Mouse (Mus musculus) MEL-GATA-1-ER (cell line): ENCODE measurements around the gene Tcte1.

Experiments
- DNase-seq: peaks from one replicate; pipeline ENCODE4 v3.0.0-alpha.2; 2012; ENCODE audit warnings: low read depth; ENCODE audit errors: extremely low read depth

Gene Tcte1

GRCm38 (mm10) chr17:45511757-45512156, 11.5 kb upstream of the Tcte1 start:
- no peak for DNase-seq

- DNase-seq: peak; percentile 70
Measured at GRCm38 (mm10) chr17:45515204-45515726, 8.0 kb upstream of the Tcte1 start.

- no peak for DNase-seq
Measured at GRCm38 (mm10) chr17:45515806-45516205, 7.4 kb upstream of the Tcte1 start.

GRCm38 (mm10) chr17:45516488-45516887, 6.7 kb upstream of the Tcte1 start:
- peak; percentile 74 for DNase-seq

GRCm38 (mm10) chr17:45517135-45517534, 6.1 kb upstream of the Tcte1 start:
- no peak for DNase-seq

GRCm38 (mm10) chr17:45517549-45518215, 5.6 kb upstream of the Tcte1 start:
- peak; percentile 77 for DNase-seq

GRCm38 (mm10) chr17:45518766-45519475, 4.3 kb upstream of the Tcte1 start:
- DNase-seq: no peak

- DNase-seq: no peak
Measured at GRCm38 (mm10) chr17:45520136-45520535, 3.1 kb upstream of the Tcte1 start.

GRCm38 (mm10) chr17:45524961-45525360, 1.7 kb downstream of the Tcte1 start:
- DNase-seq: no peak

- DNase-seq: no peak
Measured at GRCm38 (mm10) chr17:45526571-45526970, 3.3 kb downstream of the Tcte1 start.

- no peak for DNase-seq
Measured at GRCm38 (mm10) chr17:45530346-45530782, 7.1 kb downstream of the Tcte1 start.

- no peak for DNase-seq
Measured at GRCm38 (mm10) chr17:45532896-45533295, 9.7 kb downstream of the Tcte1 start.

- no peak for DNase-seq
Measured at GRCm38 (mm10) chr17:45536264-45536663, 13.0 kb downstream of the Tcte1 start.

- no peak for DNase-seq
Measured at GRCm38 (mm10) chr17:45538394-45538793, 15.2 kb downstream of the Tcte1 start.

GRCm38 (mm10) chr17:45539664-45540063, 16.4 kb downstream of the Tcte1 start:
- no peak for DNase-seq

- DNase-seq: no peak
Measured at GRCm38 (mm10) chr17:45542129-45542528, 18.9 kb downstream of the Tcte1 start.

GRCm38 (mm10) chr17:45542705-45543104, 19.5 kb downstream of the Tcte1 start:
- DNase-seq: no peak

- no peak for DNase-seq
Measured at GRCm38 (mm10) chr17:45543115-45543514, 19.9 kb downstream of the Tcte1 start.

GRCm38 (mm10) chr17:45544001-45544872, 21.0 kb downstream of the Tcte1 start:
- DNase-seq: no peak

GRCm38 (mm10) chr17:45544873-45545277, 21.6 kb downstream of the Tcte1 start:
- no peak for DNase-seq

GRCm38 (mm10) chr17:45545278-45545961, 22.2 kb downstream of the Tcte1 start:
- DNase-seq: no peak
